In genomic region chrX:12377441-12377840, GRCm38 (mm10) we compare ENCODE assay signal across 28 mouse cellular contexts.
A peak's percentile ranks its signal among the peaks of the same experiment; 100 is the strongest.
DNase-seq lines count a peak whose midpoint lies in the region; ATAC-seq lines count a peak whose summit lies in the region.
"Had no signal": no experiment of that assay in that cellular context is flagged by ENCODE, and none has a peak within 500 bp of the region (broad histone marks: within the 10 kb centered on the region; RNA-seq: fewer than 3 reads in every experiment).

No protein-coding gene starts in this region.

- no peak overlapping the region for H3K4me2 ChIP-seq in heart, embryonic 11.5 days
- H3K4me2 ChIP-seq: embryonic facial prominence, embryonic 13.5 days; hindbrain, embryonic 15.5 days; lung, embryonic 15.5 days; midbrain, embryonic 12.5 days; neural tube, embryonic 12.5 days; stomach, embryonic 15.5 days had no signal

- H3K9ac ChIP-seq in heart, embryonic 11.5 days (ENCODE audit: low read depth, low read length) = no peak overlapping the region
- H3K9ac ChIP-seq: embryonic facial prominence, embryonic 13.5 days; hindbrain, embryonic 15.5 days; lung, embryonic 15.5 days; midbrain, embryonic 12.5 days; neural tube, embryonic 12.5 days; stomach, embryonic 15.5 days had no signal

- no peaks in the 10 kb centered on the region for H3K9me3 ChIP-seq in heart, embryonic 11.5 days (replicated peaks; ENCODE audit: control insufficient read depth, low read length)
- H3K9me3 ChIP-seq: embryonic facial prominence, embryonic 13.5 days; hindbrain, embryonic 10.5 days; hindbrain, embryonic 15.5 days; lung, embryonic 15.5 days; midbrain, embryonic 12.5 days; neural tube, embryonic 12.5 days; stomach, embryonic 15.5 days had no signal

- no peaks in the 10 kb centered on the region for H3K36me3 ChIP-seq in heart, embryonic 11.5 days (ENCODE audit: control insufficient read depth, insufficient read depth, low read length)
- H3K36me3 ChIP-seq: embryonic facial prominence, embryonic 13.5 days; hindbrain, embryonic 10.5 days; hindbrain, embryonic 15.5 days; lung, embryonic 15.5 days; midbrain, embryonic 12.5 days; neural tube, embryonic 12.5 days; stomach, embryonic 15.5 days had no signal

- peaks cover 4% of the 10 kb centered on the region; the same call in 1 of the 2 replicates for H3K27me3 ChIP-seq in heart, embryonic 11.5 days (ENCODE audit: control insufficient read depth, insufficient read depth, low read length)
- H3K27me3 ChIP-seq: hindbrain, embryonic 15.5 days; lung, embryonic 15.5 days; neural tube, embryonic 12.5 days; Patski; stomach, embryonic 15.5 days had no signal

- no peak for ATAC-seq in heart, embryonic 11.5 days (replicated peaks; ENCODE audit: insufficient number of reproducible peaks, low FRiP score, low TSS enrichment)
- ATAC-seq: forebrain, embryonic 16.5 days; inflammation-experienced regulatory T-cells, adult 6 months; Patski had no signal

- H3K4me1 ChIP-seq in heart, embryonic 11.5 days (ENCODE audit: control insufficient read depth, insufficient read depth, low read length) = no peaks in the 10 kb centered on the region
- H3K4me1 ChIP-seq: embryonic facial prominence, embryonic 13.5 days; hindbrain, embryonic 10.5 days; hindbrain, embryonic 15.5 days; lung, embryonic 15.5 days; megakaryocyte, embryonic 14.5 days; midbrain, embryonic 12.5 days; neural tube, embryonic 12.5 days; stomach, embryonic 15.5 days had no signal

- H3K4me3 ChIP-seq in heart, embryonic 11.5 days (ENCODE audit: low read depth, low read length) = no peak overlapping the region
- H3K4me3 ChIP-seq: embryonic facial prominence, embryonic 13.5 days; hindbrain, embryonic 10.5 days; hindbrain, embryonic 15.5 days; lung, embryonic 15.5 days; megakaryocyte, embryonic 14.5 days; midbrain, embryonic 12.5 days; myocyte; neural tube, embryonic 12.5 days; stomach, embryonic 15.5 days had no signal

- 48% methylated on average over 7 of the region's 7 CpGs for WGBS in heart, embryonic 11.5 days (ENCODE audit: insufficient replicate concordance)

- H3K27ac ChIP-seq in heart, embryonic 11.5 days (ENCODE audit: low read depth, low read length) = no peak overlapping the region
- H3K27ac ChIP-seq: embryonic facial prominence, embryonic 13.5 days; hindbrain, embryonic 10.5 days; hindbrain, embryonic 15.5 days; lung, embryonic 15.5 days; midbrain, embryonic 12.5 days; neural tube, embryonic 12.5 days; stomach, embryonic 15.5 days had no signal

- peak; percentile 7 to 34 for DNase-seq in adrenal gland, postnatal 36 days
- no peak for DNase-seq in adrenal gland, postnatal 14 days
- peak; percentile 18 to 27 for DNase-seq in heart, adult 18-20 months
- peak; percentile 2 for DNase-seq in urinary bladder, postnatal 14 days (ENCODE audit: low spot score)
- no peak for DNase-seq in urinary bladder, postnatal 4 days (ENCODE audit: low spot score in 2 of 2)
- DNase-seq in right cerebral cortex, postnatal 14 days = no peak
- no peak for DNase-seq in right cerebral cortex, postnatal 36 days (ENCODE audit: low spot score in 2 of 2)
- DNase-seq: cerebellum, adult 11 months; cerebellum, adult 9-11 months; gastrocnemius, postnatal 36 days; kidney, adult 11 months; kidney, postnatal 25 days; liver; lung, postnatal 36 days; right cerebral cortex, adult 18-20 months had no signal

Comparison
In these comparisons a context has a peak if more than half of its experiments do, and no peak if none do; other contexts are left out.
1. DNase-seq: peak in adrenal gland, postnatal 36 days (2 of 2), heart, adult 18-20 months (2 of 2) and urinary bladder, postnatal 14 days (single experiment); none in adrenal gland, postnatal 14 days (single experiment), urinary bladder, postnatal 4 days (0 of 2), right cerebral cortex, postnatal 14 days (single experiment) and right cerebral cortex, postnatal 36 days (0 of 2).